Mouse (Mus musculus) spleen, adult 2 months (tissue): ENCODE data around the gene Stx4a. TPM values are rescaled to one million over a fixed set of nuclear protein-coding genes. Genes with fewer than 3 reads are reported as not detected.
A peak's percentile ranks its signal among the peaks of the same experiment; 100 is the strongest.

Source experiments
- DNase-seq, 2 experiments: peaks; one replicate each; pipeline versions ENCODE4 v3.0.0 to v3.0.0-alpha.2; 2012 to 2021; ENCODE audit warnings: low spot score in 2 of 2, low read depth in 1 of 2
- H3K27ac ChIP-seq: fragments of 200-500 bp; 2 replicates; pipeline ENCODE4 v1.5.1; 2012; ENCODE audit warnings: low read length, inconsistent platforms; ENCODE audit not compliant: insufficient read depth
- H3K27me3 ChIP-seq: fragments of 200-500 bp; 2 replicates; pipeline ENCODE4 v1.6.1; 2012; ENCODE audit warnings: mild to moderate bottlenecking, moderate library complexity, low read length, inconsistent platforms; ENCODE audit not compliant: control insufficient read depth, insufficient read depth
- H3K36me3 ChIP-seq: fragments of 200-500 bp; 2 replicates; pipeline ENCODE4 v1.6.1; 2012; ENCODE audit warnings: mild to moderate bottlenecking, low read length, inconsistent platforms; ENCODE audit not compliant: control insufficient read depth, insufficient read depth
- H3K4me1 ChIP-seq: fragments of 200-500 bp; 2 replicates; pipeline ENCODE4 v1.6.1; 2011; ENCODE audit warnings: inconsistent platforms; ENCODE audit not compliant: control insufficient read depth, insufficient read depth, insufficient read length
- H3K4me3 ChIP-seq: fragments of 200-500 bp; 2 replicates; pipeline ENCODE4 v1.5.1; 2011; ENCODE audit warnings: mild to moderate bottlenecking, inconsistent platforms; ENCODE audit not compliant: insufficient read depth, insufficient read length; ENCODE audit errors: extremely low read depth
- CTCF ChIP-seq: fragments of 200-500 bp; IDR thresholded peaks from 2 replicates; pipeline ENCODE4 v1.5.1; 2011; ENCODE audit warnings: mild to moderate bottlenecking, inconsistent platforms; ENCODE audit not compliant: insufficient read depth, insufficient read length, insufficient replicate concordance; ENCODE audit errors: extremely low read depth
- POLR2A ChIP-seq: fragments of 200-500 bp; IDR thresholded peaks from 2 replicates; pipeline ENCODE4 v1.6.1; 2011; ENCODE audit warnings: low read depth, low read length, inconsistent platforms
- WGBS: fragments of 180-500 bp; shearing (Covaris S2); methylation state at CpG from one replicate; pipeline ENCODE4 v1.1.7; 2018; 5-methylcytosine and 5-hydroxymethylcytosine counted together
- polyA plus RNA-seq: library from polyadenylated mRNA; depleted of rRNA; stranded (reverse); fragments of >200 nt; gene quantifications from 2 replicates; pipeline ENCODE4 v1.2.3, GENCODE M21; 2012

Stx4a gene
- polyA plus RNA-seq, 1 experiment, result 54.7 TPM

GRCm38 (mm10) chr7:127802313-127802712 is 21.8 kb upstream of the Stx4a start:
- Histone ChIP-seq H3K36me3 (peaks cover 17% of the 10 kb centered on the region), H3K27ac (no peak overlapping the region), H3K4me1 (no peaks in the 10 kb centered on the region; the same call in 1 of the 2 replicates), H3K27me3 (no peaks in the 10 kb centered on the region), H3K4me3 (no peak overlapping the region)
- TF ChIP-seq CTCF, result no peak
- TF ChIP-seq POLR2A, result no peak
- 93% methylated on average over 17 of the region's 17 CpGs for WGBS
- no peak for DNase-seq

DNA sequence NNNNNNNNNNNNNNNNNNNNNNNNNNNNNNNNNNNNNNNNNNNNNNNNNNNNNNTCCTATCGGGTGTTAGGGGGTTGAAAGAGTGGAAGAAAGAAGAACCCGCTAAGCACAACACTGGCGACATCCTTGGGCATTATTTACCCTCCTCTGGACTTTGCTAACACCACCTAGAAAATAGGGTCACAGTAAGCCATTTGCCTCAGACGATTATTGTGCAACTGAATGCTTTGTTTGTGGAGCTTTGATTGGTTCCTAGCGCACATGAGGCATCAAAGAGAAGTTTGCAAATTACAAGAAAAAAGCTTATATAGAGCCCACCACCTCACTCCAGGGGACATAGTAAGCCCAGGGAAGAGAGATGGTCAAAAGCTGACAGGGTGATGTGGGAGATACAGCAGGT is 15.3 kb upstream of the Stx4a start:
- DNase-seq, result no peak
- Histone ChIP-seq H3K4me1 (no peaks in the 10 kb centered on the region; the same call in 1 of the 2 replicates), H3K36me3 (no peaks in the 10 kb centered on the region), H3K27ac (no peak overlapping the region), H3K4me3 (no peak overlapping the region), H3K27me3 (no peaks in the 10 kb centered on the region)
- TF ChIP-seq CTCF (no peak), POLR2A (no peak)
- 73% methylated on average over 5 of the region's 5 CpGs for WGBS

- TF ChIP-seq POLR2A (no peak), CTCF (no peak)
- Histone ChIP-seq H3K27me3 (no peaks in the 10 kb centered on the region), H3K4me3 (no peak overlapping the region), H3K36me3 (no peaks in the 10 kb centered on the region), H3K27ac (no peak overlapping the region), H3K4me1 (no peaks in the 10 kb centered on the region)
- 85% methylated on average over 1 of the region's 1 CpGs for WGBS
- no peak for DNase-seq
Measured at GRCm38 (mm10) chr7:127809846-127810245, 14.2 kb upstream of the Stx4a start.

- H3K4me3 ChIP-seq, result no peak overlapping the region
- H3K36me3 ChIP-seq, result no peaks in the 10 kb centered on the region
- WGBS, result 95% methylated on average over 10 of the region's 10 CpGs
- DNase-seq, result no peak
- TF ChIP-seq CTCF, result no peak
- TF ChIP-seq POLR2A, result no peak
- H3K4me1 ChIP-seq, result no peaks in the 10 kb centered on the region
- no peaks in the 10 kb centered on the region for H3K27me3 ChIP-seq
- H3K27ac ChIP-seq, result no peak overlapping the region
Measured at GRCm38 (mm10) chr7:127810650-127811049, 13.4 kb upstream of the Stx4a start.

GRCm38 (mm10) chr7:127811240-127811639 is 12.9 kb upstream of the Stx4a start:
- 89% methylated on average over 4 of the region's 4 CpGs for WGBS

GRCm38 (mm10) chr7:127812292-127812691 is 11.8 kb upstream of the Stx4a start:
- H3K36me3 ChIP-seq, result no peaks in the 10 kb centered on the region

More at GRCm38 (mm10) chr7:127811240-127811639, 12.9 kb upstream of the Stx4a start:
- no peaks in the 10 kb centered on the region for H3K36me3 ChIP-seq
- H3K4me3 ChIP-seq, result no peak overlapping the region
- H3K27me3 ChIP-seq, result no peaks in the 10 kb centered on the region
- DNase-seq, result no peak
- no peak for TF ChIP-seq POLR2A
- no peak for TF ChIP-seq CTCF
- no peaks in the 10 kb centered on the region for H3K4me1 ChIP-seq
- H3K27ac ChIP-seq, result no peak overlapping the region

GRCm38 (mm10) chr7:127813821-127814220 is 10.3 kb upstream of the Stx4a start:
- DNase-seq, result no peak
- Histone ChIP-seq H3K27ac (peak overlapping the region; percentile 16; the same call in 1 of the 2 replicates), H3K4me1 (no peaks in the 10 kb centered on the region), H3K36me3 (no peaks in the 10 kb centered on the region), H3K27me3 (no peaks in the 10 kb centered on the region), H3K4me3 (no peak overlapping the region)
- WGBS, result 75% methylated on average over 4 of the region's 4 CpGs
- no peak for TF ChIP-seq POLR2A
- TF ChIP-seq CTCF, result no peak

More at GRCm38 (mm10) chr7:127812292-127812691, 11.8 kb upstream of the Stx4a start:
- DNase-seq, result no peak
- WGBS, result 77% methylated on average over 3 of the region's 3 CpGs
- H3K4me1 ChIP-seq, result no peaks in the 10 kb centered on the region
- TF ChIP-seq POLR2A (no peak), CTCF (no peak)
- H3K27me3 ChIP-seq, result no peaks in the 10 kb centered on the region
- H3K27ac ChIP-seq, result no peak overlapping the region
- H3K4me3 ChIP-seq, result no peak overlapping the region
